Mouse (Mus musculus) CD4-positive naive resting alpha-beta T cell, adult 76 days (primary cell): ENCODE results near the gene Mal. TPM values are rescaled to one million over a fixed set of nuclear protein-coding genes. Genes with fewer than 3 reads are reported as not detected.

Experiments used
- total RNA-seq: library from RNA; stranded (reverse); gene quantifications from one replicate; pipeline ENCODE4 v1.2.4, GENCODE M21; 2023

The Mal gene
- total RNA-seq, result not detected

DNA sequence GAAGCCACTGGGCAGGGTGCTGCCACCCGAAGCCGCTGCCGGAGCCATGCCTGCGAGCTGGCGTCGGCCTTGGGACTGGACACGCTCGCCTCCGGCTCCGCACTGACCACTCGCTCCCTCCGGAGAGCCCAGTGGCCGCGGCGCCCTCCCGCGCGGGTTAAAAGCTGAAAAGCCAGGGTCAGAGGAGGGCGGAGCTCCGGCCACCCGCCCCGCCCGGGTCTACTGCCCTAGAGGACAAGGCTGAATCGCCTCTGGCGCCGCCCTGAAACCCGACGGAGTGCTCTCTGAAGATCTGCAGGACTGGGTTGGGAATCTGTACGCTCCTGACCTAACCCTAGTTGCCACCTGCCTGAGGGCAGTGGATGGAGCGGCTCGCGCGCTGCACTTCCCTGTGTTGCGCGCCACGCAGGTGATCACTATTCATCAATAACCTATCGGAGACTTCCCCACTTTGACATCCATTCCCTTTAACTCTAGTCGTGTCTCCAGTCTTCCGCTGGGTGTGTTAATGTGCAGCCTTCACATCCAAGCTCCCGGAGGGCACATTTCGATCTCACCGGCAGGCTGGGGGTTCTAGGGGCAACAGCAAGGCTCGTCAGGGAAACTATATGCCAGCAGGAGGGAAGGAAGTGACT is at the start of gene Mal:
TSS of gene Mal (minus strand) at position 610 of the 635 bp plus-strand sequence.

DNA sequence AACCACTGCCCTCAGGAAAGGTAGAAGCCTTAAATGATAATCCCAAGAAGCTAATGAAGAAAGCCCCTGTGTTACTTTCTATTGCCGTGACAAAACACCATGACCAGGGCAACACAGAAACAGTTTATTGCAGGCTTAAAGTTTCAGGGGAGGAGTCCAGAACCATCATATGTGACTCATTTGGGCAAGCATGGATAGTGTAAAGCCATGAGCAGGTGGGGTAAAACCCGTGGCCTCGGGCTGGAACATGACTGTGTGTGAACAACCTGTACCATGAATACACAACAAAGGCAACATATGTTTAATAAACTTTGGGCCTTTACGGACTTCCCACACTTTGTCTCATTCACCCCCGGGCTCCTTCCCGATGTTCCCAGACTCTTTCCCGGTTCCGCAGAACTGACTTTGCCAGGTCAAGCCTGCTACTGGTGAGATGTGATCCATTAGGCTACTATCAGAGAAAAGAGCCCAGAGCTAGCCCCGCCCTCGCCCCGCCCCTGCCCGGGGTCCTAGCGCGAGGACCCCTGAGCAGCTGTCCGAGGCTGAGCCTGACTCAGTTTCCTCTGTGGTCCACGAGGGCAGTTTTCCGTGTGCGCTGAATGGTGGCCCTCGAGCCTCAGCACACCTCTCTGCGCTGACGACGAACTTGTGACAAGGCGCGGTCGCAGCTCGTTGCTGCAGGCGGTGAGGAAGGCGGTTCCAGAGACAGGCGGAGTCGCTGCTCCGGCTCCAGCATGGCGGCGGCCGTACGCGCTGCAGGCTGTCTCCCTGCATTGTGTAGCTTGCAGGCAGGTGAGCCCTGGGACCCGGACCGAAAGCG is 69.6 kb downstream of the Mal start, which contains the start of the genes Zfp661 and Mrps5:
TSS of gene Zfp661 (minus strand) at position 401 of the 820 bp plus-strand sequence.
TSS of gene Mrps5 (plus strand) at position 529 of the 820 bp plus-strand sequence.

Other genes starting within 250 kb of the Mal start
- 0.29 TPM for gene Gpat2, start 231.5 kb downstream of the Mal start, total RNA-seq
- gene Fahd2a, start 212.1 kb downstream of the Mal start, total RNA-seq, result 15.8 TPM
- not detected for gene Kcnip3, start 134.6 kb downstream of the Mal start, total RNA-seq
- not detected for gene Prom2, start 115.2 kb downstream of the Mal start, total RNA-seq
- gene Zfp661, start 69.6 kb downstream of the Mal start, total RNA-seq, result 3.3 TPM
- 163 TPM for gene Mrps5, start 69.5 kb downstream of the Mal start, total RNA-seq
- not detected for gene Mall, start 73.2 kb upstream of the Mal start, total RNA-seq
- gene Nphp1, start 132.2 kb upstream of the Mal start, total RNA-seq, result not detected
- gene Mtln, start 135.8 kb upstream of the Mal start, total RNA-seq, result 9.3 TPM
- 0.44 TPM for gene Bub1, start 175.2 kb upstream of the Mal start, total RNA-seq
- gene Acoxl, start 182.2 kb upstream of the Mal start, total RNA-seq, result 3.2 TPM